In the genomic region with DNA sequence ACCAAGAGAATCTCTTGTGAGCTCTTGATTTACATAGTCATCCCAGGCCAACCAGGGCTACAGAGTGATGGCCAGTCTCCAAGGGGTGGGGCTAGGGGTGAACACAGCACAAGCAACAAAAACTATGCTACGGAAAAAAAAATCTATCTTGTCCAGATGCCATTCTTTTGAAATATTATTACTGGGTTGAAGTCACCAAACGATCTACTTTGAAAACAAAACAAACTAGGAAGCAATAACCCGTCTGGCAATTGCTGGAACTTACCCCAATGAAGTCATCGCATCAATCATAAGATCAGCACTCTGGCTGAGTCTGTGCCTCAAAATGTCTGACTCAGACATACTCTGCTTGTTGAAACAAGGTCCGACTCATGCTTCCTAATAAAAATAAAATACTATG, we compare ENCODE assay signal across 8 mouse cellular contexts. TPM values are rescaled to one million over a fixed set of nuclear protein-coding genes. Genes with fewer than 3 reads are reported as not detected.
DNase-seq lines count a peak whose midpoint lies in the region; ATAC-seq and TF ChIP-seq lines count a peak whose summit lies in the region.

No protein-coding gene starts in this region.

- no peaks in the 10 kb centered on the region for H3K27me3 ChIP-seq in embryonic facial prominence, embryonic 14.5 days (replicated peaks; ENCODE audit: control insufficient read depth, insufficient read depth, low read length)
- no peaks in the 10 kb centered on the region for H3K27me3 ChIP-seq in heart, embryonic 11.5 days (ENCODE audit: control insufficient read depth, insufficient read depth, low read length)
- H3K27me3 ChIP-seq in kidney, embryonic 15.5 days: no peaks in the 10 kb centered on the region
- H3K27me3 ChIP-seq in liver, embryonic 11.5 days (replicated peaks; ENCODE audit: control insufficient read depth, insufficient read depth, low read length): no peaks in the 10 kb centered on the region
- H3K27me3 ChIP-seq in midbrain, postnatal 0 days (ENCODE audit: insufficient read depth, low read length): no peaks in the 10 kb centered on the region

- H3K4me2 ChIP-seq in embryonic facial prominence, embryonic 14.5 days (ENCODE audit: low read depth, low read length): peak overlapping the region; percentile 86
- H3K4me2 ChIP-seq in heart, embryonic 11.5 days: peak overlapping the region; percentile 84
- H3K4me2 ChIP-seq in kidney, embryonic 15.5 days: peak overlapping the region; percentile 89
- H3K4me2 ChIP-seq in liver, embryonic 11.5 days: peak overlapping the region; percentile 87
- peak overlapping the region; percentile 74 for H3K4me2 ChIP-seq in midbrain, postnatal 0 days (ENCODE audit: low read depth, low read length, poor library complexity, severe bottlenecking)

- peak overlapping the region; percentile 76 for H3K4me3 ChIP-seq in embryonic facial prominence, embryonic 14.5 days (ENCODE audit: low read depth, low read length)
- H3K4me3 ChIP-seq in heart, embryonic 11.5 days (ENCODE audit: low read depth, low read length): peak overlapping the region; percentile 79
- H3K4me3 ChIP-seq in kidney, embryonic 15.5 days (replicated peaks): peak overlapping the region; percentile 72
- H3K4me3 ChIP-seq in liver, embryonic 11.5 days (ENCODE audit: low read depth, low read length): peak overlapping the region; percentile 67
- peak overlapping the region; percentile 70 for H3K4me3 ChIP-seq in midbrain, postnatal 0 days (ENCODE audit: low read depth, low read length)

- H3K36me3 ChIP-seq in embryonic facial prominence, embryonic 14.5 days (ENCODE audit: control insufficient read depth, insufficient read depth, low read length): peaks cover 20% of the 10 kb centered on the region
- H3K36me3 ChIP-seq in heart, embryonic 11.5 days (ENCODE audit: control insufficient read depth, insufficient read depth, low read length): peaks cover 8% of the 10 kb centered on the region; the same call in 1 of the 2 replicates
- peaks cover 18% of the 10 kb centered on the region for H3K36me3 ChIP-seq in kidney, embryonic 15.5 days
- peaks cover 9% of the 10 kb centered on the region for H3K36me3 ChIP-seq in liver, embryonic 11.5 days (ENCODE audit: control insufficient read depth, insufficient read depth, low read length)
- peaks cover 6% of the 10 kb centered on the region; the same call in 1 of the 2 replicates for H3K36me3 ChIP-seq in midbrain, postnatal 0 days (ENCODE audit: insufficient read depth, low read length)

- TF ChIP-seq CTCF in midbrain, postnatal 0 days (IDR thresholded peaks at IDR 0.05): no peak

- 13% methylated on average over 5 of the region's 5 CpGs for WGBS in embryonic facial prominence, embryonic 14.5 days
- WGBS in heart, embryonic 11.5 days (ENCODE audit: insufficient replicate concordance): 19% methylated on average over 5 of the region's 5 CpGs
- WGBS in kidney, embryonic 15.5 days: 10% methylated on average over 5 of the region's 5 CpGs
- WGBS in liver, embryonic 11.5 days: 19% methylated on average over 5 of the region's 5 CpGs
- WGBS in midbrain, postnatal 0 days: 7% methylated on average over 5 of the region's 5 CpGs

- no peaks in the 10 kb centered on the region for H3K9me3 ChIP-seq in embryonic facial prominence, embryonic 14.5 days (ENCODE audit: control insufficient read depth, low read length)
- no peaks in the 10 kb centered on the region for H3K9me3 ChIP-seq in heart, embryonic 11.5 days (replicated peaks; ENCODE audit: control insufficient read depth, low read length)
- no peaks in the 10 kb centered on the region for H3K9me3 ChIP-seq in kidney, embryonic 15.5 days (replicated peaks)
- H3K9me3 ChIP-seq in liver, embryonic 11.5 days (ENCODE audit: control insufficient read depth, low read length): no peaks in the 10 kb centered on the region
- H3K9me3 ChIP-seq in midbrain, postnatal 0 days (ENCODE audit: low read length): no peaks in the 10 kb centered on the region

- peak; percentile 19 for ATAC-seq in CD4-positive, CD25-positive, alpha-beta regulatory T cell, adult 4 months
- no peak for ATAC-seq in embryonic facial prominence, embryonic 14.5 days (ENCODE audit: low read depth)
- no peak for ATAC-seq in heart, embryonic 11.5 days (replicated peaks; ENCODE audit: insufficient number of reproducible peaks, low FRiP score, low TSS enrichment)
- ATAC-seq in kidney, embryonic 15.5 days (replicated peaks; ENCODE audit: low FRiP score): no peak
- no peak for ATAC-seq in liver, embryonic 11.5 days (replicated peaks; ENCODE audit: low FRiP score)
- ATAC-seq in midbrain, postnatal 0 days (ENCODE audit: low FRiP score): no peak

- peak overlapping the region; percentile 97 for H3K9ac ChIP-seq in embryonic facial prominence, embryonic 14.5 days (ENCODE audit: low read depth, low read length)
- H3K9ac ChIP-seq in heart, embryonic 11.5 days (ENCODE audit: low read depth, low read length): peak overlapping the region; percentile 86
- peak overlapping the region; percentile 90; the same call in 1 of the 2 replicates for H3K9ac ChIP-seq in kidney, embryonic 15.5 days
- H3K9ac ChIP-seq in liver, embryonic 11.5 days (ENCODE audit: low read depth, low read length): peak overlapping the region; percentile 85
- H3K9ac ChIP-seq in midbrain, postnatal 0 days (replicated peaks; ENCODE audit: low read length, poor library complexity, severe bottlenecking): peak overlapping the region; percentile 93

- peak overlapping the region; percentile 99 for H3K27ac ChIP-seq in embryonic facial prominence, embryonic 14.5 days (replicated peaks; ENCODE audit: low read depth, low read length)
- H3K27ac ChIP-seq in heart, embryonic 11.5 days (ENCODE audit: low read depth, low read length): peak overlapping the region; percentile 95
- H3K27ac ChIP-seq in kidney, embryonic 15.5 days: peak overlapping the region; percentile 97
- H3K27ac ChIP-seq in liver, embryonic 11.5 days (ENCODE audit: low read depth, low read length): peak overlapping the region; percentile 91
- H3K27ac ChIP-seq in midbrain, postnatal 0 days (ENCODE audit: low read depth, low read length): peak overlapping the region; percentile 100

- peak; percentile 84 for DNase-seq in adrenal gland, adult 8-10 months
- peak; percentile 81 for DNase-seq in embryonic facial prominence, embryonic 14.5 days (ENCODE audit: low spot score)
- DNase-seq in liver, embryonic 11.5 days (ENCODE audit: low spot score): no peak
- peak; percentile 68 for DNase-seq in midbrain, postnatal 0 days (ENCODE audit: low spot score)
- peak; percentile 28 for DNase-seq in thymus, postnatal 4 days

- H3K4me1 ChIP-seq in embryonic facial prominence, embryonic 14.5 days (ENCODE audit: control insufficient read depth, insufficient read depth, low read length): peaks cover 18% of the 10 kb centered on the region
- peaks cover 15% of the 10 kb centered on the region for H3K4me1 ChIP-seq in heart, embryonic 11.5 days (ENCODE audit: control insufficient read depth, insufficient read depth, low read length)
- peaks cover 27% of the 10 kb centered on the region for H3K4me1 ChIP-seq in kidney, embryonic 15.5 days
- H3K4me1 ChIP-seq in liver, embryonic 11.5 days (replicated peaks; ENCODE audit: control insufficient read depth, insufficient read depth, low read length): peaks cover 20% of the 10 kb centered on the region
- H3K4me1 ChIP-seq in midbrain, postnatal 0 days (ENCODE audit: insufficient read depth, low read length): peaks cover 20% of the 10 kb centered on the region

RNA-seq across cellular contexts. Expression of a gene that starts 1.2 kb away (rescaled TPM):
- 1,000 to 10,000 TPM; 5,826 to 7,831 TPM for polyA plus RNA-seq in CD4-positive, CD25-positive, alpha-beta regulatory T cell, adult 4 months (2017; shearing (Covaris generic))
- total RNA-seq in adrenal gland, adult 8-10 months (2022): 1,000 to 10,000 TPM; 1,433 to 1,769 (median 1,540) TPM
- 3,072 and 3,339 TPM in 2 replicates for polyA plus RNA-seq in embryonic facial prominence, embryonic 14.5 days (2014; fragmentation: Nextera tagmentation; extraction: Ambion mirVana)
- polyA plus RNA-seq in heart, embryonic 11.5 days (2014; fragmentation: Nextera tagmentation; extraction: Ambion mirVana): 2,677 and 2,901 TPM in 2 replicates
- polyA plus RNA-seq in kidney, embryonic 15.5 days (2015; fragmentation: Nextera tagmentation; extraction: Ambion mirVana): 3,192 and 3,248 TPM in 2 replicates
- polyA plus RNA-seq in liver, embryonic 11.5 days (2014; fragmentation: Nextera tagmentation; extraction: Ambion mirVana): 2,001 and 2,023 TPM in 2 replicates
- total RNA-seq in midbrain, postnatal 0 days (2014; rRNA removed): 1,443 and 2,095 TPM in 2 replicates
- polyA plus RNA-seq in midbrain, postnatal 0 days (2015; fragmentation: Nextera tagmentation; extraction: Ambion mirVana): 4,479 and 4,841 TPM in 2 replicates

RNA-seq across cellular contexts. Expression of a gene that starts 10.7 kb away (rescaled TPM):
- 1 to 10 TPM in 1 of 2 experiments, under 1 TPM in 1; 0.74 to 2.3 TPM for polyA plus RNA-seq in CD4-positive, CD25-positive, alpha-beta regulatory T cell, adult 4 months (2017; shearing (Covaris generic))
- total RNA-seq in adrenal gland, adult 8-10 months (2022): 10 to 100 TPM; 31.1 to 42.2 (median 39.0) TPM
- 26.0 and 27.5 TPM in 2 replicates for polyA plus RNA-seq in embryonic facial prominence, embryonic 14.5 days (2014; fragmentation: Nextera tagmentation; extraction: Ambion mirVana)
- 13.6 and 15.1 TPM in 2 replicates for polyA plus RNA-seq in heart, embryonic 11.5 days (2014; fragmentation: Nextera tagmentation; extraction: Ambion mirVana)
- 19.4 and 20.0 TPM in 2 replicates for polyA plus RNA-seq in kidney, embryonic 15.5 days (2015; fragmentation: Nextera tagmentation; extraction: Ambion mirVana)
- polyA plus RNA-seq in liver, embryonic 11.5 days (2014; fragmentation: Nextera tagmentation; extraction: Ambion mirVana): 34.3 and 38.4 TPM in 2 replicates
- 58.0 and 63.2 TPM in 2 replicates for total RNA-seq in midbrain, postnatal 0 days (2014; rRNA removed)
- polyA plus RNA-seq in midbrain, postnatal 0 days (2015; fragmentation: Nextera tagmentation; extraction: Ambion mirVana): 30.1 and 32.9 TPM in 2 replicates

RNA-seq across cellular contexts. Expression of a gene that starts 24.5 kb away (rescaled TPM):
- polyA plus RNA-seq in CD4-positive, CD25-positive, alpha-beta regulatory T cell, adult 4 months (2017; shearing (Covaris generic)): 10 to 100 TPM; 65.8 to 93.5 TPM
- 1 to 10 TPM; 3.6 to 7.2 (median 4.9) TPM for total RNA-seq in adrenal gland, adult 8-10 months (2022)
- 5.3 and 6.4 TPM in 2 replicates for polyA plus RNA-seq in embryonic facial prominence, embryonic 14.5 days (2014; fragmentation: Nextera tagmentation; extraction: Ambion mirVana)
- polyA plus RNA-seq in heart, embryonic 11.5 days (2014; fragmentation: Nextera tagmentation; extraction: Ambion mirVana): 4.1 and 4.4 TPM in 2 replicates
- polyA plus RNA-seq in kidney, embryonic 15.5 days (2015; fragmentation: Nextera tagmentation; extraction: Ambion mirVana): 3.5 and 6.4 TPM in 2 replicates
- 9.7 and 10.9 TPM in 2 replicates for polyA plus RNA-seq in liver, embryonic 11.5 days (2014; fragmentation: Nextera tagmentation; extraction: Ambion mirVana)
- 55.4 and 62.0 TPM in 2 replicates for total RNA-seq in midbrain, postnatal 0 days (2014; rRNA removed)
- polyA plus RNA-seq in midbrain, postnatal 0 days (2015; fragmentation: Nextera tagmentation; extraction: Ambion mirVana): 31.0 and 32.9 TPM in 2 replicates
